Mouse (Mus musculus) hindbrain, embryonic 14.5 days (tissue): ENCODE data around the gene Spag7. TPM values are rescaled to one million over a fixed set of nuclear protein-coding genes. Genes with fewer than 3 reads are reported as not detected.
A peak's percentile ranks its signal among the peaks of the same experiment; 100 is the strongest.

Experiments used
- ATAC-seq: fragments of 200-750 bp; cut with Nextera tagmentation; 2 replicates; pipeline ENCODE4 v1.8.0; 2017; ENCODE audit warnings: moderate number of reproducible peaks, mild to moderate bottlenecking, moderate TSS enrichment, moderate library complexity; ENCODE audit not compliant: low FRiP score
- DNase-seq: peaks from one replicate; pipeline ENCODE4 v3.0.0-alpha.2; 2015; ENCODE audit warnings: low spot score
- H3K27ac ChIP-seq: fragments of 300-500 bp; sonication (generic); 2 replicates; pipeline ENCODE4 v1.5.1; 2014; ENCODE audit warnings: mild to moderate bottlenecking, moderate library complexity
- H3K27me3 ChIP-seq: fragments of 300-500 bp; sonication (generic); 2 replicates; pipeline ENCODE4 v1.6.1; 2014; ENCODE audit warnings: mild to moderate bottlenecking, low read length, mixed read lengths; ENCODE audit not compliant: control insufficient read depth, insufficient read depth
- H3K36me3 ChIP-seq: fragments of 300-500 bp; sonication (generic); replicated peaks from 2 replicates; pipeline ENCODE4 v1.6.1; 2014; ENCODE audit not compliant: control insufficient read depth, insufficient read depth
- H3K4me1 ChIP-seq: fragments of 300-500 bp; sonication (generic); replicated peaks from 2 replicates; pipeline ENCODE4 v1.6.1; 2014; ENCODE audit warnings: antibody characterized with exemption, low read length, mixed read lengths; ENCODE audit not compliant: control insufficient read depth, insufficient read depth
- H3K4me2 ChIP-seq: fragments of 300-500 bp; sonication (generic); replicated peaks from 2 replicates; pipeline ENCODE4 v1.6.1; 2014; ENCODE audit warnings: mild to moderate bottlenecking, moderate library complexity
- H3K4me3 ChIP-seq: fragments of 300-500 bp; sonication (generic); replicated peaks from 2 replicates; pipeline ENCODE4 v1.5.1; 2014; ENCODE audit warnings: mild to moderate bottlenecking, low read length
- H3K9ac ChIP-seq: fragments of 300-500 bp; sonication (generic); 2 replicates; pipeline ENCODE4 v1.6.1; 2014
- H3K9me3 ChIP-seq: fragments of 300-500 bp; sonication (generic); 2 replicates; pipeline ENCODE4 v1.6.1; 2016; ENCODE audit warnings: low read length; ENCODE audit not compliant: control insufficient read depth
- WGBS: fragments of 180-500 bp; shearing (Covaris S2); extraction: QIAGEN DNeasy Blood & Tissue Kit; methylation state at CpG from one replicate; pipeline ENCODE4 v1.1.7; 2014; 5-methylcytosine and 5-hydroxymethylcytosine counted together
- polyA plus RNA-seq: library from polyadenylated mRNA; unstranded; fragments of >200 nt; fragmentation: Nextera tagmentation; extraction: Ambion mirVana; gene quantifications from 2 replicates; pipeline ENCODE4 v1.2.1, GENCODE M21; 2014

The Spag7 gene
- 94.8 and 115 TPM in 2 replicates for polyA plus RNA-seq

- H3K9ac ChIP-seq = peak within 1 kb of the TSS; percentile 85
- 0% methylated on average over 44 of the region's 44 CpGs for WGBS
Measured at GRCm38 (mm10) chr11:70668771-70669505, at the start of gene Spag7. Gene Spag7 (minus strand): TSS chr11:70669416.

GRCm38 (mm10) chr11:70718481-70718880, 49.3 kb upstream of the Spag7 start:
- WGBS = 77% methylated on average over 5 of the region's 5 CpGs
- no peak for DNase-seq
- no peaks in the 10 kb centered on the region for H3K9me3 ChIP-seq
- H3K4me1 ChIP-seq = no peaks in the 10 kb centered on the region
- no peak overlapping the region for H3K27ac ChIP-seq
- H3K9ac ChIP-seq = no peak overlapping the region
- H3K4me3 ChIP-seq = no peak overlapping the region
- no peak for ATAC-seq
- peaks cover 78% of the 10 kb centered on the region for H3K36me3 ChIP-seq
- no peak overlapping the region for H3K4me2 ChIP-seq
- H3K27me3 ChIP-seq = no peaks in the 10 kb centered on the region

More at GRCm38 (mm10) chr11:70668771-70669505, at the start of gene Spag7:
- Histone ChIP-seq H3K27ac (peak within 1 kb of the TSS; percentile 98), H3K9me3 (no peaks in the 10 kb centered on the region), H3K4me2 (peak within 1 kb of the TSS; percentile 81), H3K4me1 (peaks cover 22% of the 10 kb centered on the region), H3K27me3 (no peaks in the 10 kb centered on the region), H3K36me3 (peaks cover 45% of the 10 kb centered on the region), H3K4me3 (peak within 1 kb of the TSS; percentile 71)
- ATAC-seq (peak; percentile 96), DNase-seq (peak; percentile 96)

GRCm38 (mm10) chr11:70715832-70716231, 46.6 kb upstream of the Spag7 start:
- peaks cover 80% of the 10 kb centered on the region for H3K36me3 ChIP-seq
- H3K27ac ChIP-seq = no peak overlapping the region
- DNase-seq = no peak

GRCm38 (mm10) chr11:70713222-70713621, 44.0 kb upstream of the Spag7 start:
- H3K9me3 ChIP-seq = no peaks in the 10 kb centered on the region
- H3K4me3 ChIP-seq = no peak overlapping the region
- no peaks in the 10 kb centered on the region for H3K27me3 ChIP-seq
- no peak overlapping the region for H3K4me2 ChIP-seq
- no peak overlapping the region for H3K27ac ChIP-seq
- no peaks in the 10 kb centered on the region for H3K4me1 ChIP-seq
- H3K9ac ChIP-seq = no peak overlapping the region
- peaks cover 80% of the 10 kb centered on the region for H3K36me3 ChIP-seq
- ATAC-seq (no peak), DNase-seq (no peak)
- WGBS = 90% methylated on average over 6 of the region's 6 CpGs

More at GRCm38 (mm10) chr11:70715832-70716231, 46.6 kb upstream of the Spag7 start:
- Histone ChIP-seq H3K4me2 (no peak overlapping the region), H3K4me3 (no peak overlapping the region), H3K27me3 (no peaks in the 10 kb centered on the region), H3K9me3 (no peaks in the 10 kb centered on the region), H3K9ac (no peak overlapping the region), H3K4me1 (no peaks in the 10 kb centered on the region)
- WGBS = 89% methylated on average over 6 of the region's 6 CpGs
- no peak for ATAC-seq

GRCm38 (mm10) chr11:70711026-70711425, 41.8 kb upstream of the Spag7 start:
- no peak overlapping the region for H3K9ac ChIP-seq
- ATAC-seq (no peak), DNase-seq (no peak)
- H3K27me3 ChIP-seq = no peaks in the 10 kb centered on the region
- WGBS = 95% methylated on average over 10 of the region's 10 CpGs
- no peak overlapping the region for H3K27ac ChIP-seq
- peaks cover 80% of the 10 kb centered on the region for H3K36me3 ChIP-seq
- H3K4me2 ChIP-seq = no peak overlapping the region
- H3K4me1 ChIP-seq = no peaks in the 10 kb centered on the region
- no peaks in the 10 kb centered on the region for H3K9me3 ChIP-seq
- H3K4me3 ChIP-seq = no peak overlapping the region

- Histone ChIP-seq H3K36me3 (peaks cover 76% of the 10 kb centered on the region), H3K9ac (no peak overlapping the region), H3K4me1 (peaks cover 16% of the 10 kb centered on the region), H3K27ac (no peak overlapping the region), H3K4me3 (no peak overlapping the region), H3K4me2 (no peak overlapping the region), H3K9me3 (no peaks in the 10 kb centered on the region), H3K27me3 (no peaks in the 10 kb centered on the region)
- no peak for ATAC-seq
- DNase-seq = no peak
- WGBS = 86% methylated on average over 3 of the region's 3 CpGs
Measured at GRCm38 (mm10) chr11:70706127-70706526, 36.9 kb upstream of the Spag7 start.

- ATAC-seq = no peak
- H3K4me1 ChIP-seq = peaks cover 21% of the 10 kb centered on the region
Measured at GRCm38 (mm10) chr11:70702781-70703180, 33.6 kb upstream of the Spag7 start.

GRCm38 (mm10) chr11:70701984-70702733, 32.9 kb upstream of the Spag7 start:
- Histone ChIP-seq H3K36me3 (peaks cover 36% of the 10 kb centered on the region), H3K9ac (peak overlapping the region; percentile 95; the same call in 1 of the 2 replicates), H3K27ac (no peak overlapping the region), H3K4me1 (peaks cover 21% of the 10 kb centered on the region), H3K4me3 (peak overlapping the region; percentile 99; the same call in 1 of the 2 replicates), H3K27me3 (no peaks in the 10 kb centered on the region), H3K9me3 (no peaks in the 10 kb centered on the region), H3K4me2 (peak overlapping the region; percentile 91)
- ATAC-seq (no peak), DNase-seq (no peak)
- 81% methylated on average over 6 of the region's 6 CpGs for WGBS

More at GRCm38 (mm10) chr11:70702781-70703180, 33.6 kb upstream of the Spag7 start:
- H3K27ac ChIP-seq = no peak overlapping the region
- H3K9ac ChIP-seq = no peak overlapping the region
- peaks cover 42% of the 10 kb centered on the region for H3K36me3 ChIP-seq
- no peak for DNase-seq
- no peaks in the 10 kb centered on the region for H3K27me3 ChIP-seq
- 73% methylated on average over 6 of the region's 6 CpGs for WGBS
- no peaks in the 10 kb centered on the region for H3K9me3 ChIP-seq
- no peak overlapping the region for H3K4me3 ChIP-seq
- H3K4me2 ChIP-seq = no peak overlapping the region

- H3K36me3 ChIP-seq = peaks cover 28% of the 10 kb centered on the region
- ATAC-seq (no peak), DNase-seq (no peak)
- H3K4me1 ChIP-seq = peaks cover 21% of the 10 kb centered on the region
- peak overlapping the region; percentile 95 for H3K9ac ChIP-seq
- no peaks in the 10 kb centered on the region for H3K27me3 ChIP-seq
- 13% methylated on average over 10 of the region's 10 CpGs for WGBS
- H3K27ac ChIP-seq = 0 out of 2 replicates have a peak overlapping the region, but pooled peaks have one; percentile 95
- no peaks in the 10 kb centered on the region for H3K9me3 ChIP-seq
- H3K4me3 ChIP-seq = peak overlapping the region; percentile 99
- H3K4me2 ChIP-seq = peak overlapping the region; percentile 91
Measured at GRCm38 (mm10) chr11:70701221-70701955, 32.2 kb upstream of the Spag7 start.
